Mouse (Mus musculus) hindbrain, postnatal 0 days (tissue): Measurements from ENCODE around the gene Unc13d. TPM values are rescaled to one million over a fixed set of nuclear protein-coding genes. Genes with fewer than 3 reads are reported as not detected.

ENCODE experiments used
- ATAC-seq: fragments of 200-750 bp; cut with Nextera tagmentation; 2 replicates; pipeline ENCODE4 v1.8.0; 2017; ENCODE audit warnings: mild to moderate bottlenecking, moderate TSS enrichment, moderate library complexity
- DNase-seq: peaks from one replicate; pipeline ENCODE4 v3.0.0-alpha.2; 2015; ENCODE audit warnings: low spot score
- H3K27ac ChIP-seq: fragments of 300-500 bp; sonication (generic); 2 replicates; pipeline ENCODE4 v1.5.1; 2014; ENCODE audit warnings: mild to moderate bottlenecking
- H3K27me3 ChIP-seq: fragments of 300-500 bp; sonication (generic); 2 replicates; pipeline ENCODE4 v1.6.1; 2014; ENCODE audit warnings: low read length, mixed read lengths; ENCODE audit not compliant: insufficient read depth
- H3K36me3 ChIP-seq: fragments of 300-500 bp; sonication (generic); 2 replicates; pipeline ENCODE4 v1.6.1; 2014; ENCODE audit warnings: low read length, mixed read lengths; ENCODE audit not compliant: insufficient read depth
- H3K4me1 ChIP-seq: fragments of 300-500 bp; sonication (generic); 2 replicates; pipeline ENCODE4 v1.6.1; 2014; ENCODE audit warnings: antibody characterized with exemption, low read length, mixed read lengths; ENCODE audit not compliant: insufficient read depth
- H3K4me2 ChIP-seq: fragments of 300-500 bp; sonication (generic); 2 replicates; pipeline ENCODE4 v1.6.1; 2014; ENCODE audit warnings: low read depth, mild to moderate bottlenecking, low read length, moderate library complexity, mixed read lengths
- H3K4me3 ChIP-seq: fragments of 300-500 bp; sonication (generic); 2 replicates; pipeline ENCODE4 v1.5.1; 2014; ENCODE audit warnings: low read length
- H3K9ac ChIP-seq: fragments of 300-500 bp; sonication (generic); replicated peaks from 2 replicates; pipeline ENCODE4 v1.6.1; 2014; ENCODE audit warnings: mild to moderate bottlenecking, low read length, moderate library complexity, mixed read lengths
- H3K9me3 ChIP-seq: fragments of 300-500 bp; sonication (generic); 2 replicates; pipeline ENCODE4 v1.6.1; 2016; ENCODE audit warnings: low read length, mixed read lengths
- CTCF ChIP-seq: IDR thresholded peaks from 2 replicates; pipeline ENCODE4 v1.5.1; 2016; ENCODE audit warnings: antibody characterized with exemption, control low read depth, low read depth
- WGBS: fragments of 180-500 bp; shearing (Covaris S2); extraction: QIAGEN DNeasy Blood & Tissue Kit; methylation state at CpG from one replicate; pipeline ENCODE4 v1.1.7; 2014; 5-methylcytosine and 5-hydroxymethylcytosine counted together
- polyA plus RNA-seq: library from polyadenylated mRNA; unstranded; fragments of >200 nt; fragmentation: Nextera tagmentation; extraction: Ambion mirVana; gene quantifications from 2 replicates; pipeline ENCODE4 v1.2.1, GENCODE M21; 2015
- total RNA-seq: library from RNA; depleted of rRNA; stranded (reverse); fragments of >200 nt; gene quantifications from 2 replicates; pipeline ENCODE4 v1.2.3, GENCODE M21; 2014

Gene Unc13d
- total and polyA plus RNA-seq, 2 experiments from 2014 or later = 0.65 to 1.3 TPM

- no peak overlapping the region for H3K4me2 ChIP-seq
- H3K27me3 ChIP-seq = no peaks in the 10 kb centered on the region
- H3K9me3 ChIP-seq = no peaks in the 10 kb centered on the region
- WGBS = 83% methylated on average over 3 of the region's 3 CpGs
- no peaks in the 10 kb centered on the region for H3K36me3 ChIP-seq
- H3K4me1 ChIP-seq = no peaks in the 10 kb centered on the region
- H3K4me3 ChIP-seq = no peak overlapping the region
- ATAC-seq = no peak
- no peak overlapping the region for H3K27ac ChIP-seq
- no peak for TF ChIP-seq CTCF
- H3K9ac ChIP-seq = no peak overlapping the region
- DNase-seq = no peak
These were observed 5.2 kb downstream of the Unc13d start for GRCm38 (mm10) chr11:116072608-116073007.

GRCm38 (mm10) chr11:116071510-116071909 is 6.3 kb downstream of the Unc13d start:
- no peaks in the 10 kb centered on the region for H3K9me3 ChIP-seq
- H3K4me2 ChIP-seq = no peak overlapping the region
- no peak overlapping the region for H3K9ac ChIP-seq
- WGBS = 63% methylated on average over 5 of the region's 5 CpGs
- H3K4me1 ChIP-seq = no peaks in the 10 kb centered on the region
- H3K27ac ChIP-seq = no peak overlapping the region
- peak; percentile 42 for TF ChIP-seq CTCF
- H3K36me3 ChIP-seq = no peaks in the 10 kb centered on the region
- ATAC-seq = no peak
- H3K4me3 ChIP-seq = no peak overlapping the region
- H3K27me3 ChIP-seq = no peaks in the 10 kb centered on the region
- no peak for DNase-seq

- no peak overlapping the region for H3K27ac ChIP-seq
- ATAC-seq (no peak), DNase-seq (no peak)
- no peaks in the 10 kb centered on the region for H3K27me3 ChIP-seq
- H3K36me3 ChIP-seq = peaks cover 3% of the 10 kb centered on the region; the same call in 1 of the 2 replicates
- no peaks in the 10 kb centered on the region for H3K9me3 ChIP-seq
- no peak overlapping the region for H3K9ac ChIP-seq
- H3K4me2 ChIP-seq = no peak overlapping the region
- no peak overlapping the region for H3K4me3 ChIP-seq
- 0 out of 2 replicates have a peak, but pooled peaks cover 4% of the 10 kb centered on the region for H3K4me1 ChIP-seq
- WGBS = 88% methylated on average over 12 of the region's 12 CpGs
- TF ChIP-seq CTCF = no peak
These were observed 12.4 kb downstream of the Unc13d start for GRCm38 (mm10) chr11:116065345-116065744.

- Histone ChIP-seq H3K4me3 (no peak overlapping the region), H3K27ac (no peak overlapping the region), H3K4me1 (0 out of 2 replicates have a peak, but pooled peaks cover 4% of the 10 kb centered on the region), H3K9ac (no peak overlapping the region), H3K36me3 (peaks cover 11% of the 10 kb centered on the region), H3K9me3 (no peaks in the 10 kb centered on the region), H3K27me3 (no peaks in the 10 kb centered on the region), H3K4me2 (no peak overlapping the region)
- ATAC-seq = no peak
- DNase-seq = no peak
- WGBS = 60% methylated on average over 23 of the region's 23 CpGs
- no peak for TF ChIP-seq CTCF
These were observed 13.4 kb downstream of the Unc13d start for GRCm38 (mm10) chr11:116064187-116064867.

- DNase-seq (peak; percentile 57), ATAC-seq (peak; percentile 39; the same call in 1 of the 2 replicates)
- Histone ChIP-seq H3K27ac (peak overlapping the region; percentile 36; the same call in 1 of the 2 replicates), H3K27me3 (no peaks in the 10 kb centered on the region), H3K4me2 (no peak overlapping the region), H3K4me1 (0 out of 2 replicates have a peak, but pooled peaks cover 4% of the 10 kb centered on the region), H3K36me3 (peaks cover 18% of the 10 kb centered on the region), H3K4me3 (no peak overlapping the region), H3K9me3 (no peaks in the 10 kb centered on the region), H3K9ac (no peak overlapping the region)
- no peak for TF ChIP-seq CTCF
- WGBS = 42% methylated on average over 13 of the region's 13 CpGs
These were observed 14.2 kb downstream of the Unc13d start for GRCm38 (mm10) chr11:116063562-116063961.

GRCm38 (mm10) chr11:116062521-116062920 is 15.2 kb downstream of the Unc13d start:
- H3K9me3 ChIP-seq = no peaks in the 10 kb centered on the region
- H3K4me1 ChIP-seq = 0 out of 2 replicates have a peak, but pooled peaks cover 4% of the 10 kb centered on the region
- H3K9ac ChIP-seq = no peak overlapping the region
- no peak for DNase-seq
- 41% methylated on average over 8 of the region's 8 CpGs for WGBS
- H3K4me3 ChIP-seq = no peak overlapping the region
- no peak for TF ChIP-seq CTCF
- H3K27me3 ChIP-seq = no peaks in the 10 kb centered on the region
- peaks cover 29% of the 10 kb centered on the region for H3K36me3 ChIP-seq
- H3K4me2 ChIP-seq = no peak overlapping the region
- peak overlapping the region; percentile 17; the same call in 1 of the 2 replicates for H3K27ac ChIP-seq
- no peak for ATAC-seq
